Mouse (Mus musculus): Measurements from ENCODE around the gene Scrn1.

Scrn1 gene

GRCm38 (mm10) chr6:54518758-54519157 lies 47.5 kb downstream of the Scrn1 start:
- DNase-seq = no peak

GRCm38 (mm10) chr6:54516512-54517134 lies 49.7 kb downstream of the Scrn1 start:
- DNase-seq = no peak

- no peak for DNase-seq
Measured at GRCm38 (mm10) chr6:54512256-54512655, 54.0 kb downstream of the Scrn1 start.

- DNase-seq = no peak
Measured at GRCm38 (mm10) chr6:54509264-54509663, 57.0 kb downstream of the Scrn1 start.

GRCm38 (mm10) chr6:54508256-54508793 lies 58.0 kb downstream of the Scrn1 start:
- DNase-seq = no peak

GRCm38 (mm10) chr6:54507808-54508207 lies 58.5 kb downstream of the Scrn1 start:
- no peak for DNase-seq

- DNase-seq = peak; percentile 26
Measured at GRCm38 (mm10) chr6:54507002-54507401, 59.3 kb downstream of the Scrn1 start.

GRCm38 (mm10) chr6:54506318-54506717 lies 60.0 kb downstream of the Scrn1 start:
- no peak for DNase-seq

- DNase-seq = no peak
Measured at GRCm38 (mm10) chr6:54502661-54503115, 63.6 kb downstream of the Scrn1 start.

GRCm38 (mm10) chr6:54496214-54496613 lies 70.1 kb downstream of the Scrn1 start:
- no peak for DNase-seq

GRCm38 (mm10) chr6:54494612-54495398 lies 71.5 kb downstream of the Scrn1 start:
- no peak for DNase-seq

- no peak for DNase-seq
Measured at GRCm38 (mm10) chr6:54494097-54494496, 72.2 kb downstream of the Scrn1 start.

GRCm38 (mm10) chr6:54491074-54491473 lies 75.2 kb downstream of the Scrn1 start:
- DNase-seq = no peak

GRCm38 (mm10) chr6:54485973-54486569 lies 80.2 kb downstream of the Scrn1 start:
- no peak for DNase-seq

- DNase-seq = peak; percentile 9
Measured at GRCm38 (mm10) chr6:54485435-54485901, 80.8 kb downstream of the Scrn1 start.

- DNase-seq = no peak
Measured at GRCm38 (mm10) chr6:54485000-54485399, 81.3 kb downstream of the Scrn1 start.

GRCm38 (mm10) chr6:54481390-54482112 lies 84.7 kb downstream of the Scrn1 start:
- DNase-seq = no peak

GRCm38 (mm10) chr6:54478646-54479324 lies 87.5 kb downstream of the Scrn1 start:
- no peak for DNase-seq

- DNase-seq = no peak
Measured at GRCm38 (mm10) chr6:54475926-54476667, 90.2 kb downstream of the Scrn1 start.

- DNase-seq = no peak
Measured at GRCm38 (mm10) chr6:54472846-54473715, 93.2 kb downstream of the Scrn1 start.

Data from liver (tissue).